Mouse (Mus musculus) kidney, postnatal 14 days (tissue): ENCODE data around the gene Tdp2.
"Not testable (repeated sequence)": the region's sequence is repeated elsewhere in the genome, so short reads cannot be mapped to it uniquely, and the experiment has no call there.

Experiments
- DNase-seq: peaks from one replicate; pipeline ENCODE4 v3.0.0; 2022; ENCODE audit warnings: mixed read lengths

Gene Tdp2

DNA sequence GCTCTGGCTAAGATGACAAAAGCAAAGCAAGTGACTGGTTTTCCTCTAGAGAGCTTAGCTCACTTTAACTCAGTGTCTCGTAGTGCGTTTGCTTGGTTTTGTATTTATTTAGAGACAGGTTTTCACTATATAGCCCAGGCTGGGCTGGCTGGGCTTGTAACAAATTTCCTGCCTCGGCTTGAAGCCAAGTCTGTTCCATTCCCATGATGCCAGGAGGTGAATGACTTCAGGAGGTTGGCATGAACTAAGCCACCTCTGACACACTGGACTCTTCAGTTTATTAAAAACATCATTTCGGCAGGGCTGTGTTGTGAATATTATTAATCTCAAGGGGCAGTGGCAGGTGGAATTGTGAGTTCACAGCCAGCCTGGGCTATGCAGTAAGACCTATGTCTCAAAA lies 5.9 kb upstream of the Tdp2 start:
- peak; percentile 40 for DNase-seq

GRCm38 (mm10) chr13:24826116-24826515 lies 5.4 kb upstream of the Tdp2 start:
- no peak for DNase-seq

DNA sequence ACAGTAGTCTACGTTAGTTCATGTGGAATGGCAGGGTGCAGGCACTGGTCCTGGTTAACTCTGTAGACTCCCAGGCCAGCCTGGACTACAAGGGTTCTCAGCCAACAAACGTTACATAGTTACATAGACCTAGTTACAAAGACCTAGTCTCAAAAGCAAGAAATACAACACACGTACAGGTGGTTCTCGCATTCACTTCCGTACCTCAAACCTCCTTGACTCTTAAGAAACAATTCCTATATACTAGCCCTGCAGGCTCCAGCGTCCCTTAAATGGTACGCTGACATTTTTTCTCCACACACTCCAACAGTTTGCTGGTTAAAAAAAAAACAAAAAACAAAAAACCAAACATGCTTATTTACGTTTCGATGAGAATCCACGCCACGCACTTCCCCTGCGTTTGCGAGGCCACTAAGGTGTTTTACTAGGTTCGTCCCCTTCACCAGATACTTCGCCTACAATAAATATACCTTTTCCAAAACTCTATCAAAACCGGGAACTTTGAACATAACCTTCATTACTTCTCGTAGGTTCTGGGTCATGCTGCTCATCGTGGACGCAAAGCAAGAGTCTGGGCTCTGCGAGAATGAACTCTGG lies 625 bp upstream of the Tdp2 start:
- peak; percentile 24 for DNase-seq

DNA sequence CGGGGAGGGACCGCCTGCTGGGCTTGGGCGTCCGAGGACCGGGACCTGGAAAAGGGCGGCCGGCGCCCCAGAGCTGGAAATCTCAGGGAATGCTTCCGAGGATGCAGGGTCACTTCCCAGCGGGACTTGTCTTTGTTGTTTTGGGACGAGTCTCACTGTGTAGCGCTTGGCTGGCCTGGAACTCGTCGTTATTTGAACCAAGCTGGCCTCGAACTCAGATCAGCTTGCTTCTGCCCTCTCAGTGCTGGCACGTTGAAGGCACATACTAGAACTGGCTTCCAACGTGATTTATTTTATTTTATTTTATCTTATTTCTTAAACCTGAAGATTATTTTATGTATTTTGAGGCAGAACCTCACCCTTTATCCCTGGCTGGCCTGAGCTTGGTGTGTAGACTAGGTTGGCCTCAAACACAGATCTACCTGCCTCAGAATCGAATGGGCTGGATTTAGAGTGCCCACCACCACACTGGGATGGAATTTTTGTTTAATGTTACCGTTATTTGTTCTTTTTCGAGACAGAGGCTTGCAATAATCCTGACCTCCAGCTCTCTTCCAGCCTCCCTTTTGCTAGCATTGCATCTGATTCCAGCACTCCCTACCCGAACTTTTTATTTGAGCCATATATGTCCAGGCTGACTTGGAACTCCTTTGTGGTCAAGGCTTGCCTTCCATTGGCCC lies 792 bp downstream of the Tdp2 start:
- DNase-seq: no peak

DNA sequence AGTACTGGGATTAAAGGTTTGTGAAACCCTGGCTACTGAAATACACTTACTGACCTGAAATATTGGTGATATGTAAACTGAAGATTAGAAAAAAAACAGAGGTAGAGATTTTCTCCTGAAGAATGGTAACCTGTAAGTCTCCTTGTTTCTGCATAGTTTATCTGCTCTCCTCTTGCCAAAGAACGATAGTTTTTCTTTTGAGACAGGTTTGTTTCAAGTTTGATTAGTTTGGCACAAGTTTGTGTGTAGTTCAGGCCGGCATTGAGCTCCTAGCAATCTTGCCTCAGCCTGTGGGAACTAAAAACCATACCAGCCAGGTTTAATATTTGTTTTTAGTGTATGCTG lies 1.3 kb downstream of the Tdp2 start:
- no peak for DNase-seq

DNA sequence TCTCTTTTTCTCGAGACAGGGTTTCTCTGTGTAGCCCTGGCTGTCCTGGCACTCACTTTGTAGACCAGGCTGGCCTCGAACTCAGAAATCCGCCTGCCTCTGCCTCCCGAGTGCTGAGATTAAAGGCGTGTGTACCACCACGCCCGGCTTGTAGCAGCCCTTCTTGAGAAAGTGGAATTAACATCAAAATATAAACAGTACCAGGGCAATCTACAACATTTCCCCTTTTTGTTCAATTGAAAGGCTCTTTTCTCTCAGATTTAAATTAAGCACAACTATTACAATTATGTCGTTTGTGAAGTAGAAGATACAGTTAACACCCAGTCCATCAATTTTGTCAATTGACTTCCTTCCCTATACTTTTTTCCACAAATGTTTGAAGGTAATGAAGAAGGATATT lies 6.3 kb downstream of the Tdp2 start:
- not testable (repeated sequence) for DNase-seq

GRCm38 (mm10) chr13:24839831-24840230 lies 8.4 kb downstream of the Tdp2 start:
- DNase-seq: no peak

DNA sequence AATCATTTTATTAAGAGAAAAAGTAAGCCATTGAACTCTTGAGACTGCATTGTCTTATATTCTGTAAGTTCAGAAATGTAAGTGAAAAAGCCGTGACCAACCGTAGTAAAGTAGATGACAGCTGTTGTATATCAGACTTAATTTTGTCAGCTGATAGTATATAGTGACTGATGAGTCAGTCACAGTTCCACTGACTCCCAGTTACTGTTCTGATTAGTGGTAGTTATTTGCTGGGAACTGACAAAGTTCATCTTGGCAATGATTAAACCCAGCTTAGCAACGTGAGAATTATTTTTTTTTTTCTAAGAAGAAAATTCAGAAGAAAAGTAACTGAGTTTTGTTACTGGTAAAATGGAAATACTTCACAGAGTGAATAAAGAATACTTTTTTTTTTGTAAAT lies 10.2 kb downstream of the Tdp2 start:
- DNase-seq: no peak

DNA sequence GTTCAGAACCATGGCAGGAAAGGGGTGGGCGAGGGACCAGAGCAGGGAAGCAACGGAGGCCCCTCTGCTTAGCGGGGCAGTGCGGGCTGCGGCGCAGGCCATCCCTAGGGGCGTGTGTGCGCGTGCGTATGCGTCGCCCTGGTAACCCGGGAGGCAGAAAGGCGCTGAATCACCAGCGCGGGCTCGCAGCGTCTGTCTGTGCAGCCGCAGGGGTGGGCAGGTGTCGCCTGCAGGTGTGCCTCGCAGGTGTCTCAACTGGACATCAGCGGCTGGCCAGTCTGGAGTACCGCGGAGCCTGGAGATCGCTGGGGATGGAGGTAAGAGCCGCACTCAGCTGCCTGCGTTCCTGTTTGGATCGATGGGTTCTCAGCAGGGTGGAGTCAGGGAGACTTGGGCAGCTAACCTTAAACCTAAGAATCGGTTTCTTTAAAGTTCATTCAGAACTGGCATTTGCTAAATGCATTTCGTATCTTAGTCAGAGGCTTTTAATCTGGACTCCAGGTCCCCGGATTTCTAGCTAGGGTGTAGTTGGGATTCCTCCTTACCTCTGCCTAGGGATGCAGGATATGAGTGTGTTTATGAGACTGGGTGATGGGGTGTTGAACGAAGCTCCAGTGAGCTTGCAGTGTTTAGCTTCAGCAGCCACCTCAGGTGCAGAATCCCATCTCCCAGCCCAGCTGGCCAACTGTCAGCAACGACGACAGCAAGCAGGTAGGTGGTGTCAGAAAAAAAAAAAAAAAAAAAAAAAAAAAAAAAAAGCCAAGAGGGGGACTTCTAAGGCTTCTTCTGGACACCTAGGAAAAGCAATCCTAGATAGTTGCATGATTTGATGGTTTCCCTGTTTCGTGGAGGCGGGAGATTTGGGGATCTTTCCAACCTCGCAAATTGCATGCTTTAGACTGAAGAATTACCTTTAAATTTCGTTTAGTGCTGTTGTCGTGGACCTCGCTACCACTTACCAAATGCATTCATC lies 13.8 kb downstream of the Tdp2 start, which contains the start of gene D130043K22Rik:
Gene D130043K22Rik (plus strand): TSS at position 153 of the 973 bp plus-strand sequence.
- DNase-seq: peak; percentile 45

GRCm38 (mm10) chr13:24849318-24849717 lies 17.8 kb downstream of the Tdp2 start:
- peak; percentile 20 for DNase-seq

DNA sequence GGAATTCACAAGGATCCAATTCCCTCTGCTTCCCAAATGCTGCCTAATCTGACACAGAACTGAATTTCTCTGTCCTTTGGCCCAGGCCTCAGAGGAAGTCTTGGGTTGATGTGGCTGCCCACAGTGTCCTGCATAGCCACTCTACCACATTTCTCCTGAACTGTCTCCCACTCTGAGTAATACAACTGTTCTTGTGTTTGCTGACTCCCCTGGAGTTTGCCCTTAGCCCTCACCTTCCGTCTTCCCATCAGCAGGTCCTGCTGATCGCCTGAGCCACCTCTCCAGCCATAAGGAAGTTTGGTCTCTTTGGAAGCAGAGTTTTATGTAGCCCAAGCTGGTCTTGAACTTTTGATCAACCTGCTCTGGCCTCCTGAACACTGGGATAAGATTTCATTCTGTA lies 20.5 kb downstream of the Tdp2 start:
- no peak for DNase-seq

GRCm38 (mm10) chr13:24852570-24852969 lies 21.1 kb downstream of the Tdp2 start:
- DNase-seq: no peak

- DNase-seq: no peak
Measured at GRCm38 (mm10) chr13:24859115-24859514, 27.6 kb downstream of the Tdp2 start.

GRCm38 (mm10) chr13:24861084-24861483 lies 29.6 kb downstream of the Tdp2 start:
- DNase-seq: no peak

GRCm38 (mm10) chr13:24862021-24862420 lies 30.5 kb downstream of the Tdp2 start:
- peak; percentile 51 for DNase-seq

GRCm38 (mm10) chr13:24862520-24862919 lies 31.0 kb downstream of the Tdp2 start:
- peak; percentile 32 for DNase-seq

- DNase-seq: no peak
Measured at GRCm38 (mm10) chr13:24866430-24867402, 35.2 kb downstream of the Tdp2 start.

- no peak for DNase-seq
Measured at GRCm38 (mm10) chr13:24867789-24868188, 36.3 kb downstream of the Tdp2 start.

GRCm38 (mm10) chr13:24868233-24868632 lies 36.8 kb downstream of the Tdp2 start:
- DNase-seq: no peak

DNA sequence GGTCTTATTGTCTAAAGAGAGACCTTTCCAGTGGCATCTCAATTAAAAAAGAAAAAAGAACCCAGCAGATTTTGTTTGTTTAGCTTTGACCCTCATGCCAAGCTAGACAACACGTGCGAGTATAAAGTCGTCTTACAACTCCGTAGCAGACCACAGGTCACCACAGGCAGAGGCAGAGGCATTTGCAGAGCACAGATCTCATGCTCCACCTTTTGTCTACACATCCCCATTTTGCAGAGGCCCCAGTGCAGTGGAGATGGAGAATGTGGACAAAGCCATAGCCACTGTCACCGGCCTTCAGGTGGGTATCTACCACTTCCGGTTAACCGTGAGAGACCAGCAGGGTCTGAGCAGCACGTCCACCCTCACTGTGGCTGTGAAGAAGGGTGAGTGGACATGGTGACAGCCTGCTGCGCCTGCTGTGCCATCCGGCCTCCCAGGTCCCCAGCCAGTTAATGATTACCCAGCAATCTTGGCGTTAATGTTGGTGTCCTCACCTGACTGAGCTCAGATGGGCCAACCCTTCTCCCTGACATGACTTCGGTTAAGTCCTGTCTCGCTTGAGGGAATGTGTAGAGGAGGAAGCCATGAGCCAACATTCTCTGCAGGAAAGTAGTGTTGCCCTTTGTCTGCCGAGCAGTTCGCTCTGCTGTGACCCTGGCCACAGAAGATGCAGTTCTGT lies 48.0 kb downstream of the Tdp2 start:
- peak; percentile 88 for DNase-seq

DNA sequence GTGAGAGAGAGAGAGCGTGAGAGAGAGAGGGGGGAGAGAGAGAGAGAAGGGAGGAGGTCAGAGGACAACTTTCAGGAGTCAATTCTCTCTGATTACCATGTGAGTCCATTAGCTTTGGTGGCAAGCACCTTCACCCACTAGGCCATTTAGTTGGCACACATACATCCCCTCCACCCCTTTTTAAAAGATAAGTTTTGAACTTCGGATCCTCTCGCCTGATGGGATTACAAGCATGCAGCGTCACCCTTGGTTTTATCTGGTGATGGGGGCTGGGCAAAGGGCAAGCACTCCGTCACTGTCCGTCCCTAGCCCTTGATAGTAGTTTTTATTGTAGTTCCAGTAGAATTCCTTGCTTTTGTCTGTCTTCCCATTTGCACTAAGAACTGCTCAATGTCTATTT lies 48.7 kb downstream of the Tdp2 start:
- DNase-seq: no peak

- DNase-seq: peak; percentile 73
Measured at GRCm38 (mm10) chr13:24880704-24881103, 49.2 kb downstream of the Tdp2 start.
